Mouse (Mus musculus): ENCODE results near the gene Ints13.

DNA sequence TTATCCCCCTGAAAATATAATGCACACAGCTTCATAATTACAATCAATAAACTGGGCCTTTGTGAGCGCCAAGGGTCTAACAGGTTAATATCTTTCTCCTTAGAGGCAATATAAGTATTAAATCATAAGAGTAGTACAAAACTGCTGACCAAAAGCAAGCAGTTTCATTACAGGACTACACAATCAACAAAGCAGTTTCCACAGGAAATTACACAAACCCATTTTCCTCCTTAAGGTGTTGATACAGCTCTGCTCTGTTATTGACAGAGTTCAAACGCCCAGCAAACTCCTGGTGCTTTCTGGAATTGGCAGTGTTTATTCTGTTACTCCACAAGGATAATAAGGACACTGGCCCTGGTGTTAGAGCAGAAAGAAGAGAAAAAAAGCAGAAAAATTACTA, 27.2 kb downstream of the Ints13 start:
- TF ChIP-seq POLR2A (IDR thresholded peaks at IDR 0.05; ENCODE audit: low read depth, low read length): no peak
- no peak for TF ChIP-seq CTCF (IDR thresholded peaks at IDR 0.05; ENCODE audit: extremely low read depth, insufficient read depth, insufficient read length, insufficient replicate concordance)
